Mouse (Mus musculus) heart, adult 2 months (tissue): ENCODE measurements at regions not wholly inside any gene's neighbourhood (a gene's known extent, or its start where the extent isn't known, plus 50 kb on each side); places are given as distances from the start of the nearest gene placed in this dataset.

ENCODE experiments used
- CTCF ChIP-seq: fragments of 200-600 bp; IDR thresholded peaks from 2 replicates; pipeline ENCODE4 v1.8.1; 2022; ENCODE audit warnings: antibody characterized with exemption, mild to moderate bottlenecking, moderate library complexity
- EP300 ChIP-seq: fragments of 200-500 bp; IDR thresholded peaks from 2 replicates; pipeline ENCODE4 v1.6.1; 2011; ENCODE audit warnings: low read depth, low read length, control low read depth; ENCODE audit not compliant: insufficient read depth
- POLR2A ChIP-seq: fragments of 200-500 bp; IDR thresholded peaks from 2 replicates; pipeline ENCODE4 v1.6.1; 2011; ENCODE audit warnings: mild to moderate bottlenecking, low read depth, low read length, control low read depth; ENCODE audit not compliant: insufficient read depth

- TF ChIP-seq CTCF (no peak), POLR2A (no peak), EP300 (no peak)
Observed at GRCm38 (mm10) chr4:152806611-152807010, 328.9 kb upstream of the Kcnab2 start.
